Mouse (Mus musculus) bone marrow macrophage, adult 2 months (primary cell): ENCODE measurements around the gene Cited4.

ENCODE experiments used
- CTCF ChIP-seq: IDR thresholded peaks from 2 replicates; pipeline ENCODE4 v1.5.1; 2012; ENCODE audit warnings: low read depth, mild to moderate bottlenecking, low read length, moderate library complexity
- POLR2A ChIP-seq: IDR thresholded peaks from 2 replicates; pipeline ENCODE4 v1.6.1; 2012; ENCODE audit warnings: mild to moderate bottlenecking, low read depth, low read length, borderline replicate concordance

- no peak for TF ChIP-seq CTCF
- no peak for TF ChIP-seq POLR2A
Observed at GRCm38 (mm10) chr4:120713856-120714497, 47.6 kb downstream of the Cited4 start.
